Mouse (Mus musculus) urinary bladder, postnatal 36 days (tissue): ENCODE measurements around the gene Krt78.

ENCODE experiments used
- DNase-seq, 2 experiments: peaks; one replicate each; pipeline ENCODE4 v3.0.0; 2022; ENCODE audit warnings: low spot score in 2 of 2, mixed read lengths in 1 of 2

Gene Krt78

DNA sequence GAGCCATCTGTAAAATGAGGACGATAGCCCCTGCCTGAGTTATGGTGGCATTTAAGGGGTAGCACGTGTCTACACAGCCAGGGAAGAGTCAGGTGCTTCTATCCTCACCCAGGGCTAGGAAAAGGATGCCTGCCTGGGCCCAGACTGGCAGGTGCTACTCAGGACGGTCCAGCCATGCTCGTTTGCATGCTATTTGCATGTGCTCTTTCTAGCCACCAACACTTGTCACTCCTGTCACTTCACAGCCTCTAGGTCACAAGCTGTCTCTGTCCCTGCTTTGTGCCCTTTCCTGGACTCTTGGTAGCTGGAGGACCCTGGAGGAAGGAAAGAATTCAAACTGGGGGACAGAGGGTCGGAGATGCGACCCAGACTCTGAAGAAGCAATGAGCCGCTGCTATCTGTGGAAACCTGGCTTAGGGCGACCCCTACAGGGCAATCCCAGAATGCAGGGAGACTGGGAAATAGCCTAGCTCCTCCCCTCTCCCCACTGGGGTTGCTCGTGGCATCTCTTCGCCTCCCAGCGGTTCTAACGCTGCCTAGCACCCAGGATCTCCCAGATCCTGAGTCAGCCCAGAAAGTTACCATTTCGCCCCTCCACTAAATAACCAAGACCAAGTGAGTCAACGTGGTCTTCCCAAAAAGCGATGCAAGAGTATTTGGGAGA, 19.5 kb upstream of the Krt78 start:
- peak; percentile 96 to 98 for DNase-seq

DNA sequence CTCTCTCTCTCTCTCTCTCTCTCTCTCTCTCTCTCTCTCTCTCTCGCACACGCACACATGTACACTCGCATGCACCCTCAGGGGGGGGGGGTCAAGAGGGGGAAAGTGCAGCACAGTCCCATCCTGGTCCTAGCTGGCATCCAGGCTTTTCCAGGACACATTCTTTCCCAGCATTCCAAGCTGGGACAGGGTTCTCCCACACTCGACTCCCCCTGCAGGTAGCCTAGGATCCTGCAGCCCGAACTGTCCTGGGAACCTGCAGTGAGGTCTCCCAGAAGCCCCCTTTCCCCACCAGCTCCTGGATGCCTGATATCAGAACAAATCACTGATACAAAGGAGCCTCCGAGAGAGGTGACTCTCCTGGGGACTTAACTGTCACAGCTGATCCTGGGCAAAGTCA, 16.4 kb upstream of the Krt78 start:
- peak in 1 of 2 experiments; percentile 51 for DNase-seq

DNA sequence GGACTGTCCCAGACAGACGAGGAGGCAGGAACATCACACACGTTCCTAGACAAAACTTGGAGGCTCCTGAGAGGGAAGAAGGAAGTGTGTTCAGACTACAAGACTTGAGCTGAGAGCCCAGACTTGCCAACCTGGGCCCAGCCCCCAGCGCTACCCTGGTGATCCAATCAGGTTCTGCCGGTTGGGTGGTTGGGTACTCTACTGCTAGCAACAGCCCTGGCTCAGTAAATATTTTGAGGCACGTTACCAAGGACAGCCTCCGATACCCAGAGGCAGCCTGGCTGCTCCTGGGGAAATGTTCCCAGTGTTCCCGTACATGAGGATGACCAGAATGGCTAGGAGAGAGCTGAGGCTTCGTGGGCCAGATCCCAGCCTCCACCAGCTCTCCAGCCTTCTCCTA, 12.7 kb upstream of the Krt78 start:
- DNase-seq, result peak; percentile 71 to 84

DNA sequence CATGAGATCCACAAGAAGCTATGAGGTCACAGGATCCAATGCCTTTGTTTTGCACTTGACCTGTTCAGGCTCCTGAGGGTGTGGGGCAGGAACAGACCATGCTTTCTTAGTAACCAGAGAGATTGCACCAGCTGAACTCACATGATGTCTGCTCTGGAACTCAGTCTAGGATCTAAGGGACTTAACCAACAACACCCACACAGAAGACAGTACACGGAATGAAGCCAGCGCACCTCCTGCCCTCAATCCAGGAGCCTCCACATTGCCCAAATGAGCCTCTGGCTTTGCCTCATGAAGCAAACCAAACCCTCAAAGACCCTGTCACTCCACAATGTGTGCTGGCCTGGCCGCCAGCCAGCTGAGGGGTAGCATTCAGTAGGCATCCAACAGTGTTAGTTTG, 4.8 kb upstream of the Krt78 start:
- no peak for DNase-seq

DNA sequence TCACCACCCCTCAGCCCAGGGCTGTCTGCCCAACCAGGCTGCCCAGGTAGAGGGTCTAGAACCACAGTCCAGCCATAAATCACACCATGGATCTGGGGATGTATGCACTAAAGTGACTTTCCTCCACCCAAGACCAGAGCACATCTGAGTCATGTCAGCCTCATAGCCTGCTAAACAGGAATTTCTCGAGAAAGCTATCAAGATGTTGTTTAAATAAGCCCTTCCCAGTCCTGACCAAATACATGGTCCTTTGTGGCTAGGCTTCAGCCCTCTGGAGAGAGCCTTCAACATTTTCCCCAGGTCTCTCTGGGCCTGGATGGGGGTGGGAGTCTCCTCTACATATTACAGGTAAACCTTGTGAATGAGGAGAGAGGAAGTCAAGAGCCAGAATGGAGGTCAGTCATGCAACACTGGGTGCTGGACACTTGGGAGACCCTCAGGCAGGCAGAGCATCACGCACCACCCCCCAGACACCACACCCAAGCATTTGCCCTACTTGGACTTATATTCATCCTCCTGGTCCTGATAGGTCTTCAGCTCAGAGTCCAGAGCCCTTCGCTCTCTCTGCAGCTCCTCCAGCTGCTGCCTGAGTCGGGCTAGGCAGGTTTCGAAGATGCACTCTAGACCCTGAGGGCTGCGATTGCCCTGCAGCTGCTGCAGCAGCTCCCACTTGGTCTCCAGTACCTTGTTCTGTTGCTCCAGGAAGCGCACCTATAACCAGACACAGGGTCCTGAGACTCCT, 1.2 kb downstream of the Krt78 start:
- DNase-seq, result peak; percentile 38 to 45

DNA sequence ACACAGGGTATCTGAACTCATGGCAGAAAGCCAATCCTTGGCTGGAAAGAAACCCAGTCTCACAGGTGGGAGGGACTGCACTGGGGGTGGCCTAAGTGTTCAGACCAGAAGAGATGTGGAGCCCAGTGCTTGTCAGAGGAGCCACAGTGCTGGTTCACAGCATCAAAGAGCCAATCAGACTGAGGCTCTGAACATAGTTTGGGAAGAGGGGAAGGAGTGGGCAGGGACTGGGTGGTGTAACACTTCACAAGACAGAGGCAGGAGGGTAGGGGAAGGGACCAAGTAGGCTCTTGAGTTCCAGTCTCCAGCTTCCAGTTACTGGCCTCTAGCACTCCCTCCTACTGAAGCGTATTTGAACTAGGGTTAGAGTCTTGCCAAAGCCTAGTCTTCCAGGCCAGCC, 8.7 kb downstream of the Krt78 start:
- DNase-seq, result no peak

DNA sequence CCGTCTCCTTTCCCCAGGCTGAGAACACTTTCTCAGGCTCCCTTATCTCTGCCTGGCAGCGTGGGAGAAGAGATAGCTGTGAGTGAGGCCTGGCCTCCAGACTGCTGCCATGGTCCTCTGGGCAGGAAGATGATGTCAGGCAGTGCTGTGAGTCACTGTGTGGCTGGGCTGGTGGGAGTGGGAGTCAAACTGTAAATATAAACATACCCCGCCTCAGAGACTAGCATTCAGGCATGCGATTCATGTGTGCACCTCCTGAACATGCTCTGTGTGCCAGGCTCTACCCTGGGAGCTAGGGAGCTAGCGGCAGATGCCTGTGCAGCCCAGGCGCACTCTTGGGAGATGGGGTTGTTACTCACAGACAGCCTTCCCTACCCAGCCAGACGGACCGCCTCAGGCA, 12.1 kb downstream of the Krt78 start:
- DNase-seq, result peak in 1 of 2 experiments; percentile 33

DNA sequence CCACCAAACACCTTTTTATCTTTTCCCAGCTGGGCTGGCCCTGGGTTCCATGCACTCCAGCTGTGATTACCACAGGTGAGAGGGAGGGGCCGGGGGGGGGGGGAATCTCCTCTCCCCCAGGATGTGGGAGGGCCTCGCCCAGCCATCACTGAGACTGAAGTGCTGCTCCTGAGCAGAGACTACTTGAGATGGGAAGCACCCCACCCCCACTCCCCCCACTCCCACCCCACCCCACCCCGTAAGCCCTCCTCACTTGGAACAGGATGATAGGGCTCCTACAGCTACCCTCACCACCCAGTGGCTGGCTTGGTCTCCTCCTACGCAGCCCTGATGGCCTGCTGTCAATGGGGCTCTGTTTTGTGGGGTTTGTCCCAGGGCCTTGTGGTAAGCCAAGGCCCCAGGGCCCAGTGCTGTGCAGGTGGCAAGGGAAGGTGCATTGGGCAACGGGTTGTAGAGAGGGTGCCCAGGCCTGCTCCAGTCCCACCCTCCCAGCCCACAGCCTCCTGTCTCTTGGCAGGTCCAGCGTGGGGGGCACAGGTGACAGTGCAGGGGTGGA, 13.7 kb downstream of the Krt78 start, which contains the start of gene Krt79:
Gene Krt79, minus strand, starts transcription at position 51 of the 556 bp plus-strand sequence.
- no peak for DNase-seq

DNA sequence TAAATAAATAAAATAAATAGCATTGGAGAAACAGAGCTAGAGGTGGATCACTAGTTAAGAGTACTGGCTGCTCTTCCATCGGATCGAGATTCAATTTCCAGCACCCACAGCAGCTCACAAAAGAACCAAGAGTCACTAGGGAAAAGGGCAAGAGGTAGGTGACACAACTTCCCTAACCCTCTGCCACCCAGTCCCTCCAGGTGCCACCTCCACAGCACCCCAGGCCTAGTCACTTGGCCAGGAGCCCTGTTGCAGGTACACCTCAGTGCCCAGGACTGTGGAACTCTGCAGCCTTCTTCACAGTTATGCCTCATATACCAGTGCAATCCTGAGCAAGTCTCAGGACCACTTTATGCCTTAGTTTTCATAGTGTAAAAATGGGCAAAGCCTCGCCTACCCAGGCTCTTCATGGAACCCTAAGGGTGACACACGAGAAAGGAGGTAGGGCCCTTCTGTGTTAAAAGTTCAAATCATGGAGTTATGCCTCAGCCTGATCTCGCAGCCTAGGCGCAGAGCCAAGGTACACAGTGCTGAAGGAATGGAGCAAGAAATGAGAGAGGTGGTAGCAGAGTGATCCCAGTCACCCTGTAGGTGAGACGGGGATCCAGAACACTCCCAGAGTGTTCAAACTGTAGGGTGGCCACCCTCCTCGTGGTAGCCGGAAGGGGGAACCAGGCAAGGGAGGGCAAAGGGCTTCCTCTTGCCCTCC, 15.3 kb downstream of the Krt78 start:
- peak; percentile 62 to 67 for DNase-seq

DNA sequence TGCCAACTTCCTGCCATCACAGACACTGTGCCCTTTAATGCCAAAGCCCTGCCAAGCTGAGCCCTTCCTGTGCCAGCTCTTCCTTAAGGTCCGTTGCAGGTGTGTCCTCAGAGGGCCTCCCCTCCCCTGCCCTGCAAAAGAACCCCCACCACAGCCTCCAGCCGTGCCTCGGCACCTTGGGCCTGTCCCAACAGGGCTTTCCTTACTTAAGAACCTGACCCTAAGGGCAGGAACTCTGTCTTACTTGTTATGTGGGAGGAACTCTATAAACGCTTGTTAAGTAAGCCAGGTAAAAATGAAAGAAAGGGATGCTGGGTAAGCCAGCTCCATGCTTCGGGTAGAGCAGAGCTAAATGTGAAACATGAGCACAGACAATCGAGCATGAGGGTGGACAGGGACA, 21.1 kb downstream of the Krt78 start:
- DNase-seq, result no peak

DNA sequence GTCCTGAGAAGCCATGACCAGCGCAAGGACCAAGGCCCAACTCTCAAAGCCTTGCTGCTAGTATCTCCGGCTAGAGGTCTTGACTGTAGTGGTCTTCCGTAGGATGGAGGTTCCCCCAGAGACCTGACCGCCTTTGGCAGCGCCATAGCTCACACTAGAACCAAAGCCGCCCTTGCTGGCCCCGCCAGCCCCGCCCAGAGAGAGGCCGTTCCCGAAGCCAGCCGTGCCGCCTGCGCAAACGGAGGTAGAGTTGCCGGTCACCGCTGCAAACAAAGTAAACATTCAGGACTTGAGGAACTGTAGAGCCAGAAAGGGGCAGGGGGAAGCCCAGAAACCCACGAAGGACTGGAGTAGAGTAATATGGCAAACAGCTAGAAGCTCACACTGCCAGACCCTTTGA, 24.4 kb downstream of the Krt78 start:
- peak; percentile 66 to 77 for DNase-seq

DNA sequence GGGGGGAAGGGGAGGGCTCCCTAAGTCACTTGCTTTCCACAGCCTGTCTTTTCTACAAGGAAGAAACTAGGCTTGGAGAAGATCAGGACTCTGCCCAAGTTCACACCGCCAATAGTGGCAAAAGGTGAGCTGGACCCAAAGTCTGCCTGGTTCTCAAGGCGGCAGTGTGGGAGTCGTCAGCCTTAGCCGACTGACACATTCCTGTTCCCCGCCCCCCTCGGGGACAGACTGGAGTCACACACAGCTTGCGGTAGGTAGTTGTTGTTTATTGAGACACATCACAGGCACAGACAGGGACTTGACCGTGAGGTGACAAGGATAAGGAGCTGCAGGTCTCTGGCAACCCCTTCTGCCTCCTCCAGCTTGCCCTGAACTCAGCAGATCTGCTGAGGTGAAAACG, 25.0 kb downstream of the Krt78 start:
- peak in 1 of 2 experiments; percentile 55 for DNase-seq

DNA sequence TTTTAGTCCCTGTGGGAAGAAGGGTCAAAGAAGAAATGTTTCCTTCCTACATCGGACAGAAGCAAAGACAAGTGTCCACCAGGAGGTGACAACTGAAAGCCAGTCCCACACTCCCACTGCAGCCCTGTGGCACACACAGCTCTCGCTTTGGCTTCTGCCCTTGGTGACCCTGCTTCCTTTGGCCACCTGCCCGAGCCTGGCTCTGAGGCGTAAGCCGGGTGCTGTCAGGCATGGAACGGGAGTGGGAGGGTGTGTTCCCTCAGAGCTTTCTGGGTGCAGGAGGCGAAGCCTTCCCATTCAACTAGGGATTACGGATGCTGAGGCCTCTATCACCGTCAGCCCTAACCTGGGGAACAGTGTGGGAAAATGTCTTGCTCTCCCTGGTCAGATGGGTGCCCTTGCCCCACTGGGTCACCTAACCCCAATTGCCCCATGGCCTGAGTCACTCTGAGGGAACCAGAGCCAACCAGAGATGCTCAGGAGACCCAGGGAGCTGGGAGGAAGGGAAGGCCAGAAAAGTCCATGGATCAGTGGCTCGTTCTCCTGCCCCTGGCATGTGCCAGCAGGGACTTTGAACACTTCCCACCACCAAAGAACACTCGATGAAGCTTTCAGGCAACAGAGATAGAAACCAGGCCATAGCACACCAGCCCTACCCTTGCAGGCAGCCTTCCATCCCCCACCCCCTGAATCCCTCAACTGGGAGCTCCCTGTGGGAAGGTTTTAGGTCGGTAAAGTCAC, 26.6 kb downstream of the Krt78 start:
- peak in 1 of 2 experiments; percentile 71 for DNase-seq

DNA sequence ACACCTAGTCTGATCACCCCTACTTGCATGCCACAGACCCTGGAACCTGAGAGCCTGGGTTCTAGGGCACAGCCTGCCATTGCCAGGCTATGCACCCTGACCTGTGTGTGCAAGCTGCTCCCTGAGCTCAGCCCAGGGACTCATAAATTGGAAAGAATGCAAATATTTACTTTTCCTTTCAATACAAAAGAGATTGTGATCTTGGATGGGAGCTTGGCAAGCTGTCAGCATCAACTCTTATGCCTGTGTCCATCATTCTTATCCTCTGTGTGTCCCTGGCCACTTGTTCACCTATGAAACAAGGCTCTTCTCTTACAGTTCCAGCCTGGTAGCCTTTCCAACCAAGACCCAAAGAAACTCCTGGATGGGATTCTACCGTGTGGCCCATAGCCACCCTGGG, 29.0 kb downstream of the Krt78 start:
- no peak for DNase-seq

DNA sequence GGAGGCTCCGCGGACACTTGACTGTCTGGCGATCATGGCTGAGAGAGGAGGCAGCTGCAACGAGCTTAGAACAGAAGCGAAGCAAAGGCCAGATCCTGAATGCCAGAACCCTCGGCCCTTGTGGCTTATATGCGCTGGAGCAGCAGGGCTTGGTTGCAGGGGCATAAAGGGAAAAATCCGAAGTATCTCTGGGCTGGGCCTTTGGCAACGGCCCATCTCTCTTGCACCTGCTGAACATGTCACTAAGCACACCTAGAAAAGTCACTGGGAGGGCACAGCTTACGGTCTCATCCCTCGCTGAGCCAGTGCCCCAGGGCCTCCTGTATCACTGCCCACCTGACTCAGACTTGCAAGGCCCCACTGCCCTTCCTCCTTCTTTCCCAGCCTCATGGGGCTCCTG, 29.5 kb downstream of the Krt78 start, which contains the start of gene Krt4:
Gene Krt4, minus strand, starts transcription at position 101 of the 400 bp plus-strand sequence.
- no peak for DNase-seq

DNA sequence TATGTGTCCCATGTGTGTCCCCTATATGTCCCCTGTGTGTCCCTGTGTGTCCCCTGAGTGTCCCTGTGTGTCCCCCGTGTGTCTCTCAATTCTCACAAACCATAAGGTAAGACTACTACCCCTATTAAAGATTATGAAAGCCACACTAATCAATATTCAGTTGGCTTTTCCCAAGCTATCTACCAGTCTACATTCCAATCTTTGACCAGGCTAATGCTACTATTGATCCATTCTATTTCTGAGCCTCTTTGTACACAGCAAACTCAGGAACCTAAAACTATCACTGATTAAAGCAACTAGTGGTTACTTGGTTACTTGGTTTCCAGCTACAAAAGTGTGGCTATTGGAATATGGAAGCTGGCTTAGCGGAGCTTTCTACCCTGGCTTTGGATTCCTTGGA, 31.8 kb downstream of the Krt78 start:
- DNase-seq, result no peak

DNA sequence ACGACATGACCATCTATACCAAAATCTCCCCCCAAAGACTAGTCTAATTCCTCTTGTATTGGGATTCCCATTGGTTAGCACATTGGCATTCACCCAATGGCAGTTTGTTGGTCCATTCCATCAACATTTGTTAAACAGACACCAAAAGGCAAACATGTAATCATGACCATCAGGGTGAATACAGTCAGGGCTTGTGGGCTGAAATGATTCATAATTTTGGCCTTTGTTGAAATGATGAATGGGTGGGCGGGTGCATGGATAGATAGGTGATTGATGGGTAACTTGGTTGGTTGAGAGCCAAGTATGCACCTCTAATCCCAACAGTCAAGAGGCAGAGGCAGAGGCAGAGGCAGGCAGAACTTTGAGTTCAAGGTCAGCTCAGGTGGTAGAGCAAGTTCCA, 38.0 kb downstream of the Krt78 start:
- no peak for DNase-seq

DNA sequence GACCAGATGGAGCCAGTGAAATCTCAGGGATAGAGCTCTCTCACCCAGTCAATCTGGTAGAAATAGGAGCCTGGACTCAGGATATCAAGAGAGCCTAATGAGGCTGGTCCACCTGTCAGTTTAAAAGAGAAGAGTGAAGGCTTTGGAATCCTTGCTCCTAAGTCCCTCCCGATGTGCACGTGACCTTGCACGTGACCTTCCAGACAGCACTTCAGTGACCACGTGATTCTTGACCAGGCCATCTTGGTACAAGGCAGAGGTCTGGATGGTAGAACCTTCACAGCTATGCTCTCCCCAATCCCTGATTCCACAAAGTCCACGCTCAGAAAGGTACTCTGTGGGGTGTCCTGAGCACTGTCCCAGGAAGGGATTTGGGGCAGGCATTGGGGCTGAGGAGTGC, 49.2 kb downstream of the Krt78 start:
- DNase-seq, result no peak

DNA sequence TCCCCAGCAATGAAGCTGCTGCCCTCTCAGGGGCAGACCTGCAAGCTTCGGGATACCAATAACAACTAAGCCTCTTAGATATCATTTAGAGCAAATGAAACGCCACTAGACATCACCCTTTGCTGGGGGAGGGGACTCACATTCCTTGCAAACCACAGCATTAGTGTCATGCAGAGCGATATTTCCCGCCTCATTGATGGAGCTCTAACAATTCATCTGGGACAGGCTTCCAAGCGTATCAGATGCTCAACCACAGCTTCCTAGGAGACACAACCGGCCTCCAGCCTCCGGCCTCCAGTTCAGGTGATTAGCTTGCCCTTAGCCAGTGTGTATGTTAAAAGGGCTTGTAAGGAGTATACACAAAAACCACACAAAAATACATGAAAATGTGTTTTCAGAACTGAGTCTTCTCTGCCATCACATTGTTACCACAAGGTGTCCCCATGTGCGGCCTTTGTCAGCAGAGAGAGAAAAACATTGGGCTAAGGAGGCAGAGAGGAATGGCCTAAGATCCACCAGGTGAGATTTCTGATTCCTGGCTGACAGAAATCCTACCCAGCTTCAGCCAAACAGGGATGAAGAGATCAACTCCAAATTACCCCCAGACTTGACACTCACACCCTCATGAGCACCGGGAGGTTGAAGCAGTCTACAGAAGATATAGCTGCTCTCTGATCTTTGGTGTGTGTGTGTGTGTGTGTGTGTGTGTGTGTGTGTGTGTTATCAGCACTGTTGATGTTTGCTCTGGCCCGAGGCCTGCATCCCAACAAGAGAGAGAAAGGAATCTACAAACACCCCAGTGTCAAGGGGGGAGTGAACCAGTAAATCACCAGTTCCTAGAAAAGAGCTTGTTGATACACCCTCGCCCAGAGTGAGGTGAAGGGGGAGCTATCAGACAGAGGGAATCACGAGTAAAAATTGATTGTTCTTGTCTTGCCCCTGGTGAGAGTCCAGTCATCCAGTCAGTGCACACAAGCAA, 51.6 kb downstream of the Krt78 start:
- peak; percentile 26 to 36 for DNase-seq
